Mouse (Mus musculus): ENCODE results near the gene Ppp2r2c. TPM values are rescaled to one million over a fixed set of nuclear protein-coding genes. Genes with fewer than 3 reads are reported as not detected.

Gene Ppp2r2c
- polyA plus RNA-seq, 1 experiment from 2014 or later: 0.19 TPM

DNA sequence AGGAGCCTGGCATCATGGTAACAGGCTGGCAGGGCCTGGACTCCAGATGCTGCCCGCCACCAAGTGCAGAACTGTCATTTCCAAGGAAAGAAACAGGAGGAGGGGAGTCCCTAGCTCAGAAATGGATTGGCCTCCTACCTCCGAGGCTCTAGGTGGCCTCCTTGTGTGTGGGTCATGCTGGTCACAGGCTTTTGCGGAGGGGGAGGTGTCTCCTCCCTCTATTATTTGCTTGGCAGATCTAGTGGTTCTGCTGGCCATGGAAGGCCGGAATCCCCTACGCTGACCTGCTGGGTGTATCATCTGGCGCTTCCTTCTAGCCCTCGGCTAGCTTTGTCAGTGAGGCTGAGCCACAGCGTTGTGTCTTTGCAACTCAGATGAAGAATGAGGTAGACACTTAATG, 20.2 kb downstream of the Ppp2r2c start:
- ATAC-seq (replicated peaks; ENCODE audit: insufficient number of reproducible peaks, low FRiP score, low TSS enrichment): no peak
- no peaks in the 10 kb centered on the region for H3K36me3 ChIP-seq (ENCODE audit: control insufficient read depth, insufficient read depth, low read length)
- WGBS (ENCODE audit: insufficient replicate concordance): 78% methylated on average over 8 of the region's 8 CpGs

DNA sequence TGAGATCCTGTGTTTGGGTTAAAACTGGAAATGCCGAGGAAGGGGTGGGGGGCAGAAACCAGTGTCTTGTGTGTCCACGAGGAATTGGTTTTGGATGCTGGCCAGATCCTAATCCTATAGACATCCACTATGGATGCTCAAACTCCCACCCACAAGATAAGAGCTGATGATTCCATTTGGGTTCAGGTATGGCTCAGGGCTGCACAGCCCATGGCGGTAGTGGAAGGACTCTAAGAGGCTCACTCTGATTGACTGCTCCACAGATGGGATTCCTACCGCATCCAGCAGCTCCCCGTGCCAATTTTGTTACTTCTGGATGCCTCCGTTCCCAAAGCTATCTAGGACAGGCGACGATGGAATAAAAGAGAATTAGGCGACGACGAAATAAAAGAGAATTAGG, 20.6 kb downstream of the Ppp2r2c start:
- no peak for ATAC-seq (replicated peaks; ENCODE audit: insufficient number of reproducible peaks, low FRiP score, low TSS enrichment)
- Histone ChIP-seq H3K27me3 (ENCODE audit: control insufficient read depth, insufficient read depth, low read length) (no peaks in the 10 kb centered on the region), H3K4me1 (ENCODE audit: control insufficient read depth, insufficient read depth, low read length) (peaks cover 12% of the 10 kb centered on the region), H3K9me3 (replicated peaks; ENCODE audit: control insufficient read depth, low read length) (no peaks in the 10 kb centered on the region), H3K4me2 (no peak overlapping the region), H3K4me3 (ENCODE audit: low read depth, low read length) (no peak overlapping the region), H3K27ac (ENCODE audit: low read depth, low read length) (no peak overlapping the region), H3K36me3 (ENCODE audit: control insufficient read depth, insufficient read depth, low read length) (no peaks in the 10 kb centered on the region), H3K9ac (ENCODE audit: low read depth, low read length) (no peak overlapping the region)
- 81% methylated on average over 11 of the region's 11 CpGs for WGBS (ENCODE audit: insufficient replicate concordance)

More for the DNA sequence above, 20.2 kb downstream of the Ppp2r2c start:
- no peak overlapping the region for H3K27ac ChIP-seq (ENCODE audit: low read depth, low read length)
- no peak overlapping the region for H3K4me3 ChIP-seq (ENCODE audit: low read depth, low read length)
- no peak overlapping the region for H3K9ac ChIP-seq (ENCODE audit: low read depth, low read length)
- H3K9me3 ChIP-seq (replicated peaks; ENCODE audit: control insufficient read depth, low read length): no peaks in the 10 kb centered on the region
- H3K27me3 ChIP-seq (ENCODE audit: control insufficient read depth, insufficient read depth, low read length): no peaks in the 10 kb centered on the region
- no peak overlapping the region for H3K4me2 ChIP-seq
- H3K4me1 ChIP-seq (ENCODE audit: control insufficient read depth, insufficient read depth, low read length): peaks cover 12% of the 10 kb centered on the region

DNA sequence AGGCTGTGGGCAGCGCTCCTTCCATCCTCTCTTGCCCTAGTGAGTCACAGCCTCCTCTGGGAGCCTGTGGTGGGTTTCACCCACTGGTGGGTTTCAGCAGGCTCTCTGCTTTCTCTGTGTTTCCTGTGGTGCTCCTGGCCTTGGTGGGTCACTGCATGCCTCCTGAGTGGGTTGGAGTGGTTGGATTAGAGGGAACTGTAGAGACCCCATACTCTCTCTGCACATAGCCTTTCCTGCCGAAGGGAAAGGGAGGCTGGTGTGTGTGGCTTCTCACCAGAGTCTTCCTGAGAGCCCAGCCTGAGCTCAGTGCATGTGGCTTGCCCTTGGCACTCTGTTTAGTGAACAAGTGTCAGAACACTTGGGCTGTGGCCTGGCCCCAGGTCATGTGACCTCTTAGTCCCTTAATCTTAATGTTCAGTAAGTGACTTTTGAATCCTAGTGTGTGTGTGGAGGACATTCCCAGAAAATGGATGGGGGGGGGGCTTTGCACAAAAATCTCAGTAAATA, 21.1 kb downstream of the Ppp2r2c start:
- H3K4me1 ChIP-seq (ENCODE audit: control insufficient read depth, insufficient read depth, low read length): peaks cover 12% of the 10 kb centered on the region
- H3K36me3 ChIP-seq (ENCODE audit: control insufficient read depth, insufficient read depth, low read length): no peaks in the 10 kb centered on the region
- ATAC-seq (replicated peaks; ENCODE audit: insufficient number of reproducible peaks, low FRiP score, low TSS enrichment): no peak
- no peaks in the 10 kb centered on the region for H3K27me3 ChIP-seq (ENCODE audit: control insufficient read depth, insufficient read depth, low read length)
- no peak overlapping the region for H3K27ac ChIP-seq (ENCODE audit: low read depth, low read length)
- H3K4me2 ChIP-seq: no peak overlapping the region
- 80% methylated on average over 2 of the region's 2 CpGs for WGBS (ENCODE audit: insufficient replicate concordance)
- H3K4me3 ChIP-seq (ENCODE audit: low read depth, low read length): no peak overlapping the region
- no peaks in the 10 kb centered on the region for H3K9me3 ChIP-seq (replicated peaks; ENCODE audit: control insufficient read depth, low read length)
- no peak overlapping the region for H3K9ac ChIP-seq (ENCODE audit: low read depth, low read length)

DNA sequence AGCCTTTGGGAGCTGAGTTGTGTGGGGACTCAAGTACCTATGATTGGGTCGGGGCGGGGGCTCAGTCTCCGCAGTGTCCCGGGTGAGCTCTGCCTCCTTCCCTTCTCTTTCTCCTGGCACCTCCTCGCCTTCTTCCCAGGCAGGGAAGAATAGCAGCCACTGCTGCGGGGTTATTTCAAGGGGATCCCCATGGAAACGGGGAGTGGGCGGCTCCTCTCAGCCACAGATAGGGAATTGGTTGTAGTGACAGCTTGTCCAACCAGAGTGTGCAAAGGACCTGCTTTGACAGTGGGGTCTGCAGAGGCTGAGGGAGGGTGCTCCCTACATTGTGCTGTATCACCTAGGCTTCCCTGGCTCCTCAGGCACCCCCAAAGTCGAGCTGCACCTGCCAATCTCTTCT, 22.5 kb downstream of the Ppp2r2c start:
- Histone ChIP-seq H3K27me3 (ENCODE audit: control insufficient read depth, insufficient read depth, low read length) (no peaks in the 10 kb centered on the region), H3K27ac (ENCODE audit: low read depth, low read length) (no peak overlapping the region), H3K9ac (ENCODE audit: low read depth, low read length) (no peak overlapping the region), H3K36me3 (ENCODE audit: control insufficient read depth, insufficient read depth, low read length) (no peaks in the 10 kb centered on the region), H3K4me1 (ENCODE audit: control insufficient read depth, insufficient read depth, low read length) (peaks cover 12% of the 10 kb centered on the region), H3K4me3 (ENCODE audit: low read depth, low read length) (no peak overlapping the region), H3K9me3 (replicated peaks; ENCODE audit: control insufficient read depth, low read length) (no peaks in the 10 kb centered on the region), H3K4me2 (no peak overlapping the region)
- ATAC-seq (replicated peaks; ENCODE audit: insufficient number of reproducible peaks, low FRiP score, low TSS enrichment): no peak
- WGBS (ENCODE audit: insufficient replicate concordance): 33% methylated on average over 9 of the region's 9 CpGs

- no peak for ATAC-seq (replicated peaks; ENCODE audit: insufficient number of reproducible peaks, low FRiP score, low TSS enrichment)
- Histone ChIP-seq H3K4me2 (no peak overlapping the region), H3K4me1 (ENCODE audit: control insufficient read depth, insufficient read depth, low read length) (peaks cover 12% of the 10 kb centered on the region), H3K27me3 (ENCODE audit: control insufficient read depth, insufficient read depth, low read length) (no peaks in the 10 kb centered on the region; the same call in 1 of the 2 replicates), H3K4me3 (ENCODE audit: low read depth, low read length) (no peak overlapping the region), H3K27ac (ENCODE audit: low read depth, low read length) (no peak overlapping the region), H3K36me3 (ENCODE audit: control insufficient read depth, insufficient read depth, low read length) (no peaks in the 10 kb centered on the region), H3K9ac (ENCODE audit: low read depth, low read length) (no peak overlapping the region), H3K9me3 (replicated peaks; ENCODE audit: control insufficient read depth, low read length) (no peaks in the 10 kb centered on the region)
- 36% methylated on average over 4 of the region's 4 CpGs for WGBS (ENCODE audit: insufficient replicate concordance)
Measured at GRCm38 (mm10) chr5:36891793-36892470, 23.6 kb downstream of the Ppp2r2c start.

GRCm38 (mm10) chr5:36893263-36893662, 24.9 kb downstream of the Ppp2r2c start:
- Histone ChIP-seq H3K27ac (ENCODE audit: low read depth, low read length) (no peak overlapping the region), H3K9me3 (replicated peaks; ENCODE audit: control insufficient read depth, low read length) (no peaks in the 10 kb centered on the region)
- WGBS (ENCODE audit: insufficient replicate concordance): 62% methylated on average over 9 of the region's 9 CpGs

GRCm38 (mm10) chr5:36894070-36894469, 25.8 kb downstream of the Ppp2r2c start:
- Histone ChIP-seq H3K4me3 (ENCODE audit: low read depth, low read length) (no peak overlapping the region), H3K4me1 (ENCODE audit: control insufficient read depth, insufficient read depth, low read length) (peaks cover 12% of the 10 kb centered on the region), H3K9me3 (replicated peaks; ENCODE audit: control insufficient read depth, low read length) (no peaks in the 10 kb centered on the region), H3K27ac (ENCODE audit: low read depth, low read length) (no peak overlapping the region), H3K9ac (ENCODE audit: low read depth, low read length) (no peak overlapping the region), H3K36me3 (ENCODE audit: control insufficient read depth, insufficient read depth, low read length) (no peaks in the 10 kb centered on the region), H3K27me3 (ENCODE audit: control insufficient read depth, insufficient read depth, low read length) (no peaks in the 10 kb centered on the region; the same call in none of the 2 replicates), H3K4me2 (no peak overlapping the region)
- ATAC-seq (replicated peaks; ENCODE audit: insufficient number of reproducible peaks, low FRiP score, low TSS enrichment): no peak
- WGBS (ENCODE audit: insufficient replicate concordance): 63% methylated on average over 10 of the region's 10 CpGs

More at GRCm38 (mm10) chr5:36893263-36893662, 24.9 kb downstream of the Ppp2r2c start:
- H3K4me2 ChIP-seq: no peak overlapping the region
- H3K27me3 ChIP-seq (ENCODE audit: control insufficient read depth, insufficient read depth, low read length): no peaks in the 10 kb centered on the region; the same call in none of the 2 replicates
- ATAC-seq (replicated peaks; ENCODE audit: insufficient number of reproducible peaks, low FRiP score, low TSS enrichment): no peak
- peaks cover 12% of the 10 kb centered on the region for H3K4me1 ChIP-seq (ENCODE audit: control insufficient read depth, insufficient read depth, low read length)
- H3K4me3 ChIP-seq (ENCODE audit: low read depth, low read length): no peak overlapping the region
- H3K36me3 ChIP-seq (ENCODE audit: control insufficient read depth, insufficient read depth, low read length): no peaks in the 10 kb centered on the region
- no peak overlapping the region for H3K9ac ChIP-seq (ENCODE audit: low read depth, low read length)

- ATAC-seq (replicated peaks; ENCODE audit: insufficient number of reproducible peaks, low FRiP score, low TSS enrichment): no peak
- no peak overlapping the region for H3K4me3 ChIP-seq (ENCODE audit: low read depth, low read length)
- H3K4me2 ChIP-seq: no peak overlapping the region
- 76% methylated on average over 6 of the region's 6 CpGs for WGBS (ENCODE audit: insufficient replicate concordance)
- no peak overlapping the region for H3K9ac ChIP-seq (ENCODE audit: low read depth, low read length)
- H3K27me3 ChIP-seq (ENCODE audit: control insufficient read depth, insufficient read depth, low read length): no peaks in the 10 kb centered on the region; the same call in none of the 2 replicates
- no peaks in the 10 kb centered on the region for H3K36me3 ChIP-seq (ENCODE audit: control insufficient read depth, insufficient read depth, low read length)
- H3K27ac ChIP-seq (ENCODE audit: low read depth, low read length): no peak overlapping the region
- H3K9me3 ChIP-seq (replicated peaks; ENCODE audit: control insufficient read depth, low read length): no peaks in the 10 kb centered on the region
- H3K4me1 ChIP-seq (ENCODE audit: control insufficient read depth, insufficient read depth, low read length): peaks cover 12% of the 10 kb centered on the region
Measured at GRCm38 (mm10) chr5:36894604-36895368, 26.5 kb downstream of the Ppp2r2c start.

Measured in heart, embryonic 11.5 days (tissue).